Mouse (Mus musculus): ENCODE measurements around the gene Nfkbib. TPM values are rescaled to one million over a fixed set of nuclear protein-coding genes. Genes with fewer than 3 reads are reported as not detected.

Gene Nfkbib
- total RNA-seq, 2 experiments from 2014 or later: 32.1 to 33.5 TPM

DNA sequence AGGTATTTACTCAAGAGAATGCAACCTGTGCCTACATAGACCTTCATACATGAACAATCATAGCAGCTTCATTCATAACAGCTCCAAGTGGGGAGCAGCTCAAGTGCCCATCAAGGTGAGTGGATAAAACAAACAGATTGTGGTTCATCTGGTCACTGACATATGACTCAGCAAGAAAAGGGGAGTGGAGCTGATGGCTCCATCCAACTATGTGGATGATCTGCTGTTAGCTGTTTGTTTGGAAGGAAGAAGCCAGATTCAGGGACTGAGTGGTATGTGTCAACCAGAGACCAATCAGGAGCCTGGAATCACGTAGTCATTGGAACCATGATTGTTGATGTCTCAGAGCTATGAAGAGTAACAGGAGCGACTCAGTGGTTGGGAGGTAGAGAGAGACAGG lies 42.7 kb downstream of the Nfkbib start:
- DNase-seq (ENCODE audit: extremely low spot score in 1 of 2, low spot score in 1 of 2): no peak

DNA sequence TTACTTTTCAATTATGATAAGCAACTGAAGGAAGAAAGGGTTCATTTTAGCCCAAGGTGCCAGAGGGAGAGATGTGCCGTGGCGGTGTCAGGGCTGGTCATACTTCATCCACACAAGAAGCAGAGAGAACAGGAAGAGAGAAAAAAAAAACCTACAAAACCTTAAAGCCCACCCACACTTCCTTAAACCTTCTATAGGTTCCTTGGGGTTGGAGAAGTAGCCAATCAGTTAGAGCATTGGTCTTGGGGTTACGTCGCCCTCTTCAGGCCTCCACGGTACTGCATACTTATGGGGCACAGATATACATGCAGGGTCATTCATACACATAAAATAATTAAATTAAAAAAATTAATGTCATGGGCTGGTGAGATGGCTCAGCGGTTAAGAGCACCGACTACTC lies 45.2 kb downstream of the Nfkbib start:
- DNase-seq (ENCODE audit: extremely low spot score in 1 of 2, low spot score in 1 of 2): no peak

DNA sequence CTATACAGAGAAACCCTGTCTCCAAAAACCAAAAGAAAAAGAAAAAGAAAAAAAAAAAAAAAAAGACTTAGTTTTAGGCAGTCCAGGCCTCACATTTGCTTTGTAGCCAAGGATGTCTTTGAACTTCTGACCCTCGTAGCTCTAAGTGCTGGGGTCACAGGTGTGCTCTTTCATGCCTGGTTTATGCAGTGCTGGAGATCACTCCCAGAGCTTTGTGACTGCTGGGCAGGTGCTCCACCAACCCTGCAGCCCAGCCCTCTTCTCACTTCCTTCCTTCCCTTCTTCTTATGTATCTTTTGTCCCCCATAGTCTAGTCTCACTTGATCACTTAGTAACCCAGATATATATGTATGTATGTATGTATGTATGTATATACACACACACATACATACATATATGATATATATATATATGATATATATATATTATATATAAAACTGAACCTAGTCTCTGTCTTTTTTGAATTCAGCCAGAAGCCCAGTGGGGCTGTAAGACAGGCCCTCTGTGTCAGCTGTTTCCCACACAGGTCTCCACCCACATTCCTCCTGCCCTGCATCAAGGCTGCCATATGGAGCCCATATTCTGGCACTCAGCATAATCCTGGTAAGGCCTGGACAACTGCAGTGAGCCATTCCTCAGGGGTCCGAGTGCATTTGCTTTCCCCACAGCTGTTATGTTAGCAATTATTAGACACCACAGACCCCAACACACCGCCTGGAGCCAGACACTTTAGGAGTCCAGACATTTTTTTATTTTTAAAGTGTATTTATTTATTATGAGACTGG lies 46.4 kb downstream of the Nfkbib start:
- DNase-seq (ENCODE audit: extremely low spot score in 1 of 2, low spot score in 1 of 2): no peak

DNA sequence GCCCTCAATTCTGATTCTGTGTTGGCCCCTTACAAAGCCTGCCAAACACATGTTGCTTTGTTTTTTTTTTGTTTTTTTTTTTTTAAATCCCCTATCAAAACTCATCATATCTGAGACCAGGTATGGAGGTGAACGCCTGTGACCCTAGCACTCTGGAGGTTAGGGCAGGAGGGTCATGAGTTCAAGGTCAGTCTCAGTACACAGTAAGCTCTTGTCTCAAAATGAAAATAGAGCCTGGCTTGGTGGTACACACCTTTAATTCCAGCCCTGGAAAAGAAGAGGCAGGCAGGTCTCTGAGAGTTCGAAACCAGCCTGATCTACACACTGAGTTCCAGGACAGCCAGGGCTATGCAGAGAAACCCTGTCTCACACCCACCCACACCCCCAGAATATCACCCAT lies 47.7 kb downstream of the Nfkbib start:
- DNase-seq (ENCODE audit: extremely low spot score in 1 of 2, low spot score in 1 of 2): no peak

GRCm38 (mm10) chr7:28719159-28719558 lies 48.2 kb downstream of the Nfkbib start:
- no peak for DNase-seq (ENCODE audit: extremely low spot score in 1 of 2, low spot score in 1 of 2)

DNA sequence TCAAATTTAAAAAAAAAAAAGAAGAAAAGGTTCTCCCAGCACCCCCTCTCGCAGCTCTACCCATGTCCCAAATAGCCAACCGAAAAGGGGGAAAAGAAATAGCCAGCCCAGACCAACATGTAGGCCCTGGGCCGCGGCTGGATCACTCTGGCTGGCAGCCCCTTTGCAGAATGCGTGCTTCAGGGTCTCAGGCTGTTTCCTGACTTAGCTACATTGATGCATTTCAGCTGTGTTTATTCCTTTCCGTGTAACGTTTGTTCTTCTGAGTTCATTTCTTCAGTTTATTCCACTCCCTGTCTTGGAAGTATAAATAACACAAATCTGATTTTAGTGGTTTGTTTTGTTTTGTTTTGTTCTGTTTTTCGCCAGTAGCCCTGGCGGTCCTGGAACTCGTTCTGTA lies 49.6 kb downstream of the Nfkbib start:
- no peak for DNase-seq (ENCODE audit: extremely low spot score in 1 of 2, low spot score in 1 of 2)

- peak in 1 of 2 experiments; percentile 23 for DNase-seq (ENCODE audit: extremely low spot score in 1 of 2, low spot score in 1 of 2)
Measured at GRCm38 (mm10) chr7:28716590-28717281, 50.6 kb downstream of the Nfkbib start, which contains the start of gene Fbxo17. Fbxo17 (plus strand) TSS chr7:28716804.

DNA sequence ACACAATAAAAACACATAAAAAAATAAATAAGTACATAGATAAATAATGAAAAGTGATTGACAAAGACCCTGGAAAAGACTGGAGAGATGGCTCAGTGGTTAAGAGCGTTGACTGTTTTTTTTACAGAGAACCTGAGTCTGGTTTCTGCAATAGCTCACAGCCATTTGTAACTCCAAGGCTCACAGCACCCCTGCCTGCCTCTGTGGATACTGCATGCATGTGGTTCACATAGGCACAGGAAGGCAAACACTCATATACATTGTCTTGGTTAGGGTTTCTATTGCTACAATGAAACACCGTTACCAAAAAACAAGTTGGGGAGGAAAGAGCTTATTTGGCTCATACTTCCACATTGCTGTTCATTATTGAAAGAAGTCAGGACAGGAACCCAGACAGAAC lies 51.7 kb downstream of the Nfkbib start:
- no peak for DNase-seq (ENCODE audit: extremely low spot score in 1 of 2, low spot score in 1 of 2)

GRCm38 (mm10) chr7:28714667-28715066 lies 52.6 kb downstream of the Nfkbib start:
- DNase-seq (ENCODE audit: extremely low spot score in 1 of 2, low spot score in 1 of 2): no peak

DNA sequence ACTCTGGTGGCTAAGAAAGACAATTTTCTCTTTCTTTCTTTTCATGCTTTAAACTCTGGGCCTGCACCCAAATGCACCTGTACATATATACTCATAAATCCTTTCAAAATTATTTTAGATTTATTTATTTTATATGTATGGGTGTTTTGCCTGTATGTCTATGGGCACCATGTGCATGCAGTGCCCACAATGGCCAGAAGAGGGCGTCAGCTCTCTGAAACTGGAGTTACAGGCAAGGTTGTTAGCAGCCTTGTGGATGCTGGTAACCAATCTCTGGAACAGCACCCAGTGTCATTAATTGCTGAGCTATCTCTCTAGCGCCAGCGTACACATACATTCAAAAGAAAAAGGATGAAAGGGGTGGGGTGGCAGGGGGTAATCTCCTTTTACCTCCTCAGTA lies 56.4 kb downstream of the Nfkbib start:
- DNase-seq (ENCODE audit: extremely low spot score in 1 of 2, low spot score in 1 of 2): no peak

GRCm38 (mm10) chr7:28709454-28709853 lies 57.9 kb downstream of the Nfkbib start:
- no peak for DNase-seq (ENCODE audit: extremely low spot score in 1 of 2, low spot score in 1 of 2)

Other genes starting within 250 kb of the Nfkbib start
- not detected for gene Ifnl3, start 244.7 kb downstream of the Nfkbib start, total RNA-seq (2021)
- gene Sycn, start 226.6 kb downstream of the Nfkbib start, total RNA-seq (2021): not detected
- gene Nccrp1, start 220.3 kb downstream of the Nfkbib start, total RNA-seq (2021): under 1 TPM; 0.40 to 0.57 TPM
- gene Samd4b, start 169.4 kb downstream of the Nfkbib start, total RNA-seq (2021): 10 to 100 TPM; 70.1 to 71.0 TPM
- gene Pak4, start 169.3 kb downstream of the Nfkbib start, total RNA-seq (2021): 10 to 100 TPM; 13.4 to 14.8 TPM
- gene Acp7, start 136.2 kb downstream of the Nfkbib start, total RNA-seq (2021): 1 to 10 TPM; 1.6 to 2.0 TPM
- 10 to 100 TPM; 17.9 to 21.6 TPM for gene Fbxo27, start 74.7 kb downstream of the Nfkbib start, total RNA-seq (2021)
- 1 to 10 TPM; 1.1 to 2.2 TPM for gene Fbxo17, start 50.7 kb downstream of the Nfkbib start, total RNA-seq (2021)
- 10 to 100 TPM; 62.4 to 70.0 TPM for gene Mrps12, start 25.7 kb downstream of the Nfkbib start, total RNA-seq (2021)
- gene Sars2, start 25.5 kb downstream of the Nfkbib start, total RNA-seq (2021): 10 to 100 TPM; 12.4 to 15.6 TPM
- under 1 TPM; 0.42 to 0.47 TPM for gene Ccer2, start 11.3 kb downstream of the Nfkbib start, total RNA-seq (2021)
- 100 to 1,000 TPM; 218 to 227 TPM for gene Sirt2, start 777 bp downstream of the Nfkbib start, total RNA-seq (2021)
- gene Rinl, start 21.5 kb upstream of the Nfkbib start, total RNA-seq (2021): 1 to 10 TPM; 2.6 to 3.0 TPM
- gene Hnrnpl, start 41.0 kb upstream of the Nfkbib start, total RNA-seq (2021): 100 to 1,000 TPM; 380 to 402 TPM
- 10 to 100 TPM; 59.7 to 66.7 TPM for gene Ech1, start 57.7 kb upstream of the Nfkbib start, total RNA-seq (2021)
- gene Lgals4, start 66.3 kb upstream of the Nfkbib start, total RNA-seq (2021): 1 to 10 TPM; 1.3 to 4.0 TPM
- not detected for gene Lgals7, start 96.3 kb upstream of the Nfkbib start, total RNA-seq (2021)
- under 1 TPM; 0.26 to 0.69 TPM for gene Capn12, start 113.9 kb upstream of the Nfkbib start, total RNA-seq (2021)
- 100 to 1,000 TPM; 124 to 129 TPM for gene Actn4, start 194.8 kb upstream of the Nfkbib start, total RNA-seq (2021)
- gene Eif3k, start 214.4 kb upstream of the Nfkbib start, total RNA-seq (2021): 100 to 1,000 TPM; 179 to 185 TPM
- 1 to 10 TPM; 2.1 to 2.4 TPM for gene Map4k1, start 214.5 kb upstream of the Nfkbib start, total RNA-seq (2021)